Mouse (Mus musculus) right cerebral cortex, postnatal 10 days (tissue): ENCODE data around the gene Cbx8.

Experiments
- DNase-seq, 2 experiments: peaks; one replicate each; pipeline ENCODE4 v3.0.0; 2021; ENCODE audit warnings: low spot score in 2 of 2

Cbx8 gene

GRCm38 (mm10) chr11:119040600-119041324, at the start of gene Cbx8:
Gene Cbx8, minus strand, starts transcription at chr11:119040969.
- peak; percentile 100 for DNase-seq

GRCm38 (mm10) chr11:119090076-119090960, 49.5 kb upstream of the Cbx8 start:
- DNase-seq = no peak

- no peak for DNase-seq
Measured at GRCm38 (mm10) chr11:119089235-119090075, 48.7 kb upstream of the Cbx8 start.

GRCm38 (mm10) chr11:119088391-119089234, 47.8 kb upstream of the Cbx8 start:
- peak; percentile 46 to 51 for DNase-seq

DNA sequence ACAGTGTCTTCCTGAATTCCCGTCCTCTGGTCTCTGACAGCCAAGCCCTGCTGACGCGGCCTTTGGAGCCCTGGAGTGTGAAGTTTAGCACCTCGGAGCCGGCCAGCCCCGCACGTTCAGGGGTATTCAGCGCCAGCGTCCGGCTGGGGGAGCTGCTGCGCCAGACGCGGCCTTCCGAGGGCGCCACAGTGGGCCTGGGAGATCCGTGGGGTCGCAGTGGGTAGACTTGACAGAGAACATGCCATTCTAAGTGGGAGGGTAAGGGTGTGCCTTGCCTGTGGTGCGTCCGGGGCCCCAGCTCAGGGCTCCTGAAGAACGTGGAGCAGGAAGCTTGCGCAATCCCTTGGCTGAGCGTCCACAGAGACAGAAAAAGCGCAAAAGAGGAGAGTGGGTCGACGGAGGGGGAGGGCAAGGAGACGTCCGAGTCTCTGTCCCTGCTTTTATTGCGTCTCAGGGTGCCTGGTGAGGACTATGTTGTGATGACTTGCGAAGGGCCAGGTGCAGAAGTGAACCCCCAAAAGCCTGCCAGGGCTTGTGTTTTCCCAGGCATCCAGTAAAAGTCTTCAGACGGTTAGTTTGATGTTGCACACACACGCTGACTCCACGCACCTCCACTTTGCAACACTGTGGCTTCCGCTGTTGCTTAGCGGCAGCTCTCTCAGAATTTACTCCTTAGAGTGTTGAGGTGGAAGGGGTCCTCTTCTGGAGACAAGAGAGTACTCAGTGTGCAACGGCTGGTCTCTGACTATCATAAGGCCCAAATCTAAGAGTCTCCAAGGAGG, 46.7 kb upstream of the Cbx8 start:
- peak; percentile 43 for DNase-seq

GRCm38 (mm10) chr11:119086144-119086971, 45.6 kb upstream of the Cbx8 start, which contains the start of gene Cbx4:
Gene Cbx4, minus strand, starts transcription at chr11:119086221.
- peak; percentile 95 to 96 for DNase-seq

- peak; percentile 83 to 86 for DNase-seq
Measured at GRCm38 (mm10) chr11:119085279-119086062, 44.7 kb upstream of the Cbx8 start.

GRCm38 (mm10) chr11:119084446-119085278, 43.9 kb upstream of the Cbx8 start:
- peak; percentile 74 to 77 for DNase-seq

DNA sequence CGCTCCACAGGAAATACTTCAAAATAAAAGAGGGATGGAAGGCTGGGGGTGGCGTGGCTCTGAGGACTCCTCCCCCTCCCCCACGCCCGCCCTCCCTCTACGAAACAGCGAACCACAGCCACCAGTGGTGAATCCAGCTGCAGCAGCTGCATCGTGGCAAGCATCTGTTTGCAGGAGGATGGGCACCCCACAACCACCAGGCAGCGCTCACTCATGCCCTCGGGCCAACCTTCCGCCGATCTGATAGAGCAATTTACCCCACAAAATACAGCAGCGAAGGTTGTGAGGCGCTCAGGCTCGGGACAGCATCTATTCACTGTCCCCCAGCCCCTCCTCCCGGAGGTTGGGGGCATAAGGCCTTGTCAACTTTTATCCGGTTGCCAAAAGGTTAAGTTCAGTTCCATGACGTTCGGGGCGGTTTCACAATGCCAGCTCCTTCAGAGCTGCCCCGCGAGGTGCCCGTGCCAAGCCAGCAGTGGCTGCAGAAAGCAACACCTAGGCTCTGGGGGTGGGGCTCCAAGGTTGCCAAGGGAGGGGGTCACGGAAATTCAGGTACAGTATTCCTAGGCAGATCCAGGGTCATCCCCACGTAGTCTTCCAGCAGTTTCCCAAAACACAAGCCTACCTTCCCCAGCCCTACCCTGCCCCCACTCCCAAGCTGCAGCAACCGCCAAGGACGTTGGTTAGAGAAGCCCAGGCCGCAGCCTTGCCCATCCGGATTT, 43.1 kb upstream of the Cbx8 start:
- peak; percentile 59 to 66 for DNase-seq

DNA sequence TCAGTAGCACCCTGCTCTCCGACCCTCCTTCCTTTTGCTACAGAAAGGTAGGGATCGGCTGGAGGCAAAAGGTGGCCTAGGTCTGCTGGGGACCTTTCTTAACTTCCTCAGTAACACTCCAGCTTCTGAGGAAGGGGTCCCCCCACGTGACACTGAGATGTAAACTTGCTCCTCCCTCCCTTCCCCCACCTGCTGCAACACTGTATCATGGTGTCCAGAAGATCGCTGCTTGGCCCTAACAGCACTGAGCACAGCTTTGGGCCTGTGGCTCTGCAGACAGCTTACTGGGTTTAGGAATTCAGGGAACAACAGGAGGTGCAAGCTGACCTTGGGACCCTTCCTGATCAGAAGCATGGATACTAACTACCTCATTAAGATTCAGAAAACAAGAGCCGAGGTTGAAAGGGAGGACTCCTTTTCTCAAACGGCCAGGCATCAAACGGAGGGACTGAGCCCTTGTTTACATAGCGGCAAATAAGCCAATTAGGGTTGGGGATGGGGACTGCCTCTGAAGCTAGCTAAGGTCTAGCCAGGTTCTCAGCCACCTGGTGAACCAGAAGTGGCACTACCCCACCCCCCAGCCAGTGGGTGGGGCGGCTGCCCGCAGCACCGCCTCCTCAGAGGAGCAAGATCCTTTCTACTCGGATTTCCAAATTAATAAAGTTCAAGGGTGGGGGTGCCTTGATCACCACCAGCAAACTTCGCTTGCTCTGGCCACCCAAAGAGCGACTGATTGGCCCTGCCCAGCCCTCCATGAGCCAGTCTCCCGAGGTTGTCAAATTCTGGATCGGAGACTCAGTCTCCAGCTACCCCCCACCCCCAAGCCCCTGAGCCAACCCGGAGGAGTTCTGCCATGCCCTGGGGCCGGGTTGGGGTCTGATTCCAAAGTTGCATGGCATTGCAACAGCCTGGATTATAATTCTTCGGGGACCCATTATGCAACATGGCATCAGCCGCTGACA, 42.1 kb upstream of the Cbx8 start:
- DNase-seq = peak in 1 of 2 experiments; percentile 51

GRCm38 (mm10) chr11:119081839-119082637, 41.3 kb upstream of the Cbx8 start:
- peak; percentile 50 to 56 for DNase-seq

GRCm38 (mm10) chr11:119081148-119081838, 40.5 kb upstream of the Cbx8 start:
- peak in 1 of 2 experiments; percentile 31 for DNase-seq

GRCm38 (mm10) chr11:119080461-119081147, 39.8 kb upstream of the Cbx8 start:
- DNase-seq = peak in 1 of 2 experiments; percentile 28
